Mouse (Mus musculus): ENCODE data around the gene Scmh1. TPM values are rescaled to one million over a fixed set of nuclear protein-coding genes. Genes with fewer than 3 reads are reported as not detected.

The Scmh1 gene
- polyA plus RNA-seq (2015; fragmentation: Nextera tagmentation; extraction: Ambion mirVana) = 12.8 and 13.3 TPM in 2 replicates

DNA sequence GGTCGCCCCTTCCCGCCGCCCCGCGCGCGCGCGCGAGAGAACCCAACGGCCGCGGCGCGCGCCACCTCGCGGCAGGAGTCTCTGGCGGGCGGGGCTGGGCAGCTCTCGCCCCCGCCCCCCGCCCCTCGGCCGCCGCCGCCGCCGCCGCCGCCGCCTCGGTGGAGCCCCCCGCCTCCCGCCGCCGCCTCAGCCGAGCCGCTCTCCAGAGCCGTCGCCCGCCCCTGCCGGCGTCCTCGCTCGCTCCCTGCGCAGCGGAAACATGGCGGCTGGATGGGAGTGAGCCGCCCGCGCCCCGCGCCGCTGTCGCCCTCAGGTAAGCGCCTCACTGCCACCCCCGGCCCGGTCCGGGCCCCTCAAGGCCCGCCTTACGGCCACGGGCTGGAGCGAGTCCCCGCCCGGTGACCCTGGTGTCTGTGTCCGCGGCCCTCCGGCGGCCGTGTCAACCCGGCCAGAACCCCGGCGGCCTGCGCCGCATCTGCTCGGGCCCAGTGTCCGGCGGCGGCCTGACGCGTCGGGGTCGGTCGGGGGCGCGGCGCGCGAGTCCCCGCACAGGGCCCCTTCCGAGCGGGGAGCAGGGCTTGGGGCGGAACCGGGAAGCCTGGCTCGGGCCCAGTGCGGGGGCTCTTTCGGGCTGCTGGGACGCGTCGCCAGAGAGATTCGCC, at the start of gene Scmh1:
Gene Scmh1 (plus strand): TSS at position 138 of the 662 bp plus-strand sequence.
- ATAC-seq (ENCODE audit: low read depth) = peak; percentile 72
- DNase-seq = peak; percentile 43

GRCm38 (mm10) chr4:120360011-120360521, 45.0 kb upstream of the Scmh1 start:
- no peak overlapping the region for H3K4me2 ChIP-seq
- no peak overlapping the region for H3K27ac ChIP-seq
- no peaks in the 10 kb centered on the region for H3K36me3 ChIP-seq
- DNase-seq (no peak), ATAC-seq (ENCODE audit: low read depth) (no peak)
- 9% methylated on average over 8 of the region's 8 CpGs for WGBS (ENCODE audit: insufficient replicate concordance)
- H3K4me1 ChIP-seq (replicated peaks) = no peaks in the 10 kb centered on the region
- no peak overlapping the region for H3K4me3 ChIP-seq (replicated peaks)
- H3K27me3 ChIP-seq = peaks cover 37% of the 10 kb centered on the region
- H3K9me3 ChIP-seq (replicated peaks) = no peaks in the 10 kb centered on the region
- H3K9ac ChIP-seq = no peak overlapping the region

More for the DNA sequence above, at the start of gene Scmh1:
- Histone ChIP-seq H3K36me3 (no peaks in the 10 kb centered on the region), H3K27me3 (no peaks in the 10 kb centered on the region), H3K4me1 (replicated peaks) (peaks cover 61% of the 10 kb centered on the region), H3K4me2 (peak within 1 kb of the TSS; percentile 77), H3K27ac (peak within 1 kb of the TSS; percentile 85), H3K9ac (peak within 1 kb of the TSS; percentile 94), H3K4me3 (replicated peaks) (peak within 1 kb of the TSS; percentile 92), H3K9me3 (replicated peaks) (no peaks in the 10 kb centered on the region)
- under 1% methylated on average over 65 of the region's 102 CpGs for WGBS (ENCODE audit: insufficient replicate concordance)

DNA sequence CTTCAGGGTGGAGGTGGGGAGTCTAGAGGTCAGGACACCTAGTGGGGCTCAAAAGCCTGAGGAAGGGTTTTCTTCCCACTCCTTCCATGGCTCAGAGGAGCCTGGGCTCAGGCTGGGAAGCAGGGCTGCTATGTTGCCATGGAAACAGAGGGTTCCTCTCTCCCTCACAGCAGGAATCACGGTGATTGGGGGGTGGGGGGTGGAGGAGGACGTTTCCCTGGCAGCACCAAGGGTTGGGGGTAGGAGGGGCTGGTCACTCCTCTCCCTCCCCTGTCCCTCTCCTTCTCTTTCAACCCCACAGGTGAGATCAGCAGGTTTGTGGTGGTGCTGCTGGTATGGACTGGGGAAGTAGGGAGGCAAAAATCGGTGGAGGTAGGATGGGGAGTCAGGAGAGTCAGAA, 40.4 kb upstream of the Scmh1 start:
- H3K4me1 ChIP-seq (replicated peaks) = peaks cover 7% of the 10 kb centered on the region
- no peak overlapping the region for H3K4me2 ChIP-seq
- H3K27me3 ChIP-seq = peaks cover 41% of the 10 kb centered on the region
- WGBS (ENCODE audit: insufficient replicate concordance) = 5% methylated on average over 3 of the region's 3 CpGs
- ATAC-seq (ENCODE audit: low read depth) (no peak), DNase-seq (no peak)
- no peaks in the 10 kb centered on the region for H3K9me3 ChIP-seq (replicated peaks)
- H3K9ac ChIP-seq = no peak overlapping the region
- H3K36me3 ChIP-seq = no peaks in the 10 kb centered on the region
- no peak overlapping the region for H3K27ac ChIP-seq
- no peak overlapping the region for H3K4me3 ChIP-seq (replicated peaks)

DNA sequence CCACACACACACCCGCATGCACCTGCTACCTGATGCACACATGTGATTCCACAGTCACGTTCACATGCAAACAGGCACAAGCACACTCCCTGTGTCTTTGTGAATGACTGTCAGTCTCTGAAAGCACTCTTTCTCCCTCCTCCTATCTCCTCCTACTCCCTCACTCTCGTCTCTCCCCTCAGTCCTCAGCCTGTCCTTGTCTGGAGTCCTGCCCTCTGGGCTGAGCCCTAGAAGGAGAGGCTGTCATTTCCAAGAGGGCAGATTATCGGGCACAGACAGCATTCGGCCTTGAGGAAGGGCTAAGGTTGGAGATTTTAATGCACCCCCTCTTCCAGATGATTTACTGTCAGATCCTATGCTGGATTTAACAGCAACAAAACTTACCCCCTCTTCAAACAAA, 39.6 kb upstream of the Scmh1 start:
- Histone ChIP-seq H3K4me3 (replicated peaks) (no peak overlapping the region), H3K36me3 (no peaks in the 10 kb centered on the region), H3K27ac (no peak overlapping the region), H3K9ac (no peak overlapping the region), H3K27me3 (peaks cover 42% of the 10 kb centered on the region), H3K4me2 (no peak overlapping the region), H3K9me3 (replicated peaks) (no peaks in the 10 kb centered on the region), H3K4me1 (replicated peaks) (peaks cover 9% of the 10 kb centered on the region)
- no peak for DNase-seq
- WGBS (ENCODE audit: insufficient replicate concordance) = 29% methylated on average over 5 of the region's 5 CpGs
- no peak for ATAC-seq (ENCODE audit: low read depth)

DNA sequence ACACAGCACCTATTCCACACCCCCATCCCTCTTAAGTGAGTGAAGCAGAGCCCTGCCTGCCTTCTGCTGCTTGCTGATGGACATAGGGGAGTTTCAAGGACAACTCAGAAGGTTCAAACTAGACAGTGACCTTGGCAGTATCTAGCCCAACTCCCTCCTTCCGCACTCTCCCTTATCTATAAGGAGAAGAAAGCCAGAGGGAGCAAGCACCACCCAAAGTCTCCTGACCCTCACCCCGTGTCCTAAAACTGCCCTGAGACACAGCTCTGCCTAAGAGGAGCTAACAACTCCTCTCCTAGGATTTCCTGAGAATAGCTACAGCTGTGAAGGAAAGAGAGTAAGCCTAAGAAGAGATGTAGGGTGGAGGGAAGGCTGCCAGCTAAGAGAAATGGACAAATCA, 37.0 kb upstream of the Scmh1 start:
- peaks cover 9% of the 10 kb centered on the region for H3K4me1 ChIP-seq (replicated peaks)
- whole genome bisulfite sequencing (ENCODE audit: insufficient replicate concordance) = 52% methylated on average over 2 of the region's 2 CpGs
- H3K27me3 ChIP-seq = peaks cover 20% of the 10 kb centered on the region
- H3K27ac ChIP-seq = no peak overlapping the region
- DNase-seq (no peak), ATAC-seq (ENCODE audit: low read depth) (no peak)
- no peak overlapping the region for H3K4me3 ChIP-seq (replicated peaks)
- H3K4me2 ChIP-seq = no peak overlapping the region
- no peaks in the 10 kb centered on the region for H3K36me3 ChIP-seq
- H3K9me3 ChIP-seq (replicated peaks) = no peaks in the 10 kb centered on the region
- H3K9ac ChIP-seq = no peak overlapping the region

- no peak overlapping the region for H3K9ac ChIP-seq
- no peak for ATAC-seq (ENCODE audit: low read depth)
- H3K9me3 ChIP-seq (replicated peaks) = no peaks in the 10 kb centered on the region
- no peak overlapping the region for H3K4me3 ChIP-seq (replicated peaks)
- 5% methylated on average over 4 of the region's 4 CpGs for WGBS (ENCODE audit: insufficient replicate concordance)
- no peak overlapping the region for H3K27ac ChIP-seq
- peaks cover 20% of the 10 kb centered on the region for H3K27me3 ChIP-seq
- H3K36me3 ChIP-seq = no peaks in the 10 kb centered on the region
- no peak overlapping the region for H3K4me2 ChIP-seq
- no peak for DNase-seq
- H3K4me1 ChIP-seq (replicated peaks) = peaks cover 9% of the 10 kb centered on the region
These were observed 36.4 kb upstream of the Scmh1 start for GRCm38 (mm10) chr4:120368663-120369062.

DNA sequence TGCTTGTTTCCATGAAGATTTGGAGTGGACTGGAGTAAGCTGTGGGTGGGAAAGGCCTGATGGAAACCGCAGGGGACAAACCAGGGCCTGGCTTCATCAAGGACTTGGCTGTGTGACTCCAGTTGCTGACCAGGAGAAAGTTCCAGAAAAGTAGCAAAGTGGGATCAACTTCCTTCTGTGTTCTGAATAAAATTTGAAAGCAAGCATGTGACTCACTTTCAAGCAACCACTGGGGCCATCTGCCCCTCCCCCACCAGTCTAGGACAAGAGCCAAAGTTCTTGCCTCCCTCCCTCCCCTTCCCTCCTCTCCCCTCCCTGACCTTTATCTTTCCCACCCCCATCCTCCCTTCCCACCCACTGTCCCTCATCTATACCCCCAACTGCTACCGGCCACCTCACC, 35.9 kb upstream of the Scmh1 start:
- Histone ChIP-seq H3K9ac (no peak overlapping the region), H3K4me1 (replicated peaks) (peaks cover 9% of the 10 kb centered on the region), H3K27me3 (peaks cover 19% of the 10 kb centered on the region), H3K27ac (no peak overlapping the region), H3K4me3 (replicated peaks) (no peak overlapping the region), H3K9me3 (replicated peaks) (no peaks in the 10 kb centered on the region), H3K4me2 (no peak overlapping the region), H3K36me3 (no peaks in the 10 kb centered on the region)
- DNase-seq = no peak
- ATAC-seq (ENCODE audit: low read depth) = no peak
- WGBS (ENCODE audit: insufficient replicate concordance) = 27% methylated on average over 2 of the region's 2 CpGs

DNA sequence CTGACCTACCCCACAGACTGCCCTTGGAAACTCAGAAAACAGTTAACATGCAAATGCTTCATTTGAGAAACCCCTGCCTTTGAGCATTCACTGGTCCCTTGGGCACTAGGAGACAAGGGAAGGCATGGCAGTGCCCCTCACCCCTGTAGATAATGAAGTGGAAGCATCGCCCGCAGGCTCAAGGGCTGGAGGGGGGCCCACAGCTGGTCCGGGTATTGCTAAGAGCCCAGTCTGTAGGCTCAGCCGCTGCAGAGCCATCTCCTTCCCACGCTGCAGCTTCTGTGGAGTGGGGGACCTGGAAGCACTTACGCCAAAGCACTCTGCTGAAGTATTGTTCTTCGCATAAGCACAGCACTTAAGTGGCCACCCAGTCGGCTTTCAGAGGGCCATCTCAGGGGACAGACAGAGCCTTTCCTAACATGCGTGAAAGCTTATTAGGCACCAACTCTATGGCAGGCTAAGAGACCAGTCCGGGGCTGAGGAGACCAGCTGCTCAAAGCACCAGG, 35.2 kb upstream of the Scmh1 start:
- WGBS (ENCODE audit: insufficient replicate concordance) = 48% methylated on average over 10 of the region's 10 CpGs
- DNase-seq (no peak), ATAC-seq (ENCODE audit: low read depth) (no peak)
- Histone ChIP-seq H3K27me3 (peaks cover 13% of the 10 kb centered on the region), H3K9ac (no peak overlapping the region), H3K4me3 (replicated peaks) (no peak overlapping the region), H3K36me3 (no peaks in the 10 kb centered on the region), H3K4me1 (replicated peaks) (peaks cover 9% of the 10 kb centered on the region), H3K9me3 (replicated peaks) (no peaks in the 10 kb centered on the region), H3K4me2 (no peak overlapping the region), H3K27ac (no peak overlapping the region)

- Histone ChIP-seq H3K27ac (no peak overlapping the region), H3K36me3 (no peaks in the 10 kb centered on the region), H3K4me1 (replicated peaks) (peaks cover 9% of the 10 kb centered on the region), H3K9ac (no peak overlapping the region), H3K4me3 (replicated peaks) (no peak overlapping the region), H3K27me3 (peaks cover 12% of the 10 kb centered on the region), H3K9me3 (replicated peaks) (no peaks in the 10 kb centered on the region), H3K4me2 (no peak overlapping the region)
- DNase-seq = no peak
- 50% methylated on average over 3 of the region's 3 CpGs for WGBS (ENCODE audit: insufficient replicate concordance)
- ATAC-seq (ENCODE audit: low read depth) = no peak
These were observed 32.2 kb upstream of the Scmh1 start for GRCm38 (mm10) chr4:120372838-120373237.

DNA sequence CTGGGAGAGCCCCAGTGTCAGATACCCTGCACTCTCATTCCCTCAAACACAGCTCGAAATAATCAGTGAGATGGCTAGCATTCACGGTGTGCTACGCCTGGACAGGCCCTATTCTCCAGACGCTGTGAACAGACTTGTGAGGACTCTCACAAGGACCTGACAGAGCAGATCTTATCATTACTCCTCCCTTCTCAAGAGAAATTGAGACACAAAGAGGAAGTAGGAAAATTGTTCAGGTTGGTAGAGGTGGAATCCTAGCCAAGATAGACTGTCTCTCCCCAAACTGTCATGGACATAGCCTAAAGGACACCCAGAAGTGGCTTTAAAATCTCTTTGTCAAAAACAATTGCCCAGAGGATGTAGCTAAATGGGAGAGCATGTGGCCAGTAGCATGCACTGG, 31.3 kb upstream of the Scmh1 start:
- H3K9me3 ChIP-seq (replicated peaks) = no peaks in the 10 kb centered on the region
- 23% methylated on average over 4 of the region's 4 CpGs for WGBS (ENCODE audit: insufficient replicate concordance)
- H3K4me3 ChIP-seq (replicated peaks) = no peak overlapping the region
- H3K36me3 ChIP-seq = no peaks in the 10 kb centered on the region
- peaks cover 9% of the 10 kb centered on the region for H3K4me1 ChIP-seq (replicated peaks)
- H3K4me2 ChIP-seq = no peak overlapping the region
- DNase-seq (no peak), ATAC-seq (ENCODE audit: low read depth) (no peak)
- no peak overlapping the region for H3K9ac ChIP-seq
- H3K27ac ChIP-seq = no peak overlapping the region
- H3K27me3 ChIP-seq = peaks cover 15% of the 10 kb centered on the region; the same call in 1 of the 2 replicates

DNA sequence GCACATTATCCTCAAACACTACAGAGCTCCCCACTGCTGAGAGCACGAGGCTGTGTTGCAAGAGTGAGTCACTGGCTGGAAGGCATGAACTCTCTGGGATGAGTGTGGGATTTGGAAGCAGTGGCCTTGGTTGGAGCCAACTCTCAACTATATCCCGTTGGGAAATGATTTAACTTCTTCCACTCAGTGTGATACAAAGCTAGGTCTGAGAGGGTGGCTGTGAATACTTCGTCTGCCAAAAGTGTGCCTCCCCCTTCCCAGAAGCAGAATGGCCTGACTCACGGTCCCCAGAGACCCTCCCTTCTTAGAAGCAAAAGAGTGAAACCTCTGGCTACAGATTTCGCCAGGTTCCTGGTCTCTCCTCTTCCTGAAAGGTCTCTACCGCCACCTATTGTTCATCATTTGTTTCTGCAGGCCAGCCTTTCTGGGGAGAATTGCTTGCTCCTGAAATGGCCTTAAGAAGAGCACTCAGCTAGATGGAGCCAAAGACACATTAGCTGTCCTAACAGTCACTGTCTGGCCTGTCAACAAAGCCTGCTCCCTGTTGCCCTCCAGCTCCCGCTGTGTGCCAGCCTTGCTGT, 24.2 kb upstream of the Scmh1 start:
- WGBS (ENCODE audit: insufficient replicate concordance) = 10% methylated on average over 7 of the region's 7 CpGs
- Histone ChIP-seq H3K36me3 (no peaks in the 10 kb centered on the region), H3K9me3 (replicated peaks) (no peaks in the 10 kb centered on the region), H3K9ac (no peak overlapping the region), H3K4me2 (peak overlapping the region; percentile 34), H3K4me3 (replicated peaks) (no peak overlapping the region), H3K27me3 (peaks cover 14% of the 10 kb centered on the region), H3K27ac (no peak overlapping the region), H3K4me1 (replicated peaks) (no peaks in the 10 kb centered on the region)
- DNase-seq = no peak
- ATAC-seq (ENCODE audit: low read depth) = peak; percentile 58; the same call in 1 of the 2 replicates
